Mouse (Mus musculus): ENCODE data around the gene Mroh2a. TPM values are rescaled to one million over a fixed set of nuclear protein-coding genes. Genes with fewer than 3 reads are reported as not detected.

Mroh2a gene
- polyA plus RNA-seq (2016; fragmentation: Nextera tagmentation; extraction: Ambion mirVana): 0.46 and 0.61 TPM in 2 replicates

GRCm38 (mm10) chr1:88226670-88227379, at the start of gene Mroh2a:
Mroh2a (plus strand) TSS chr1:88226986.
- H3K9me3 ChIP-seq (replicated peaks): peaks cover 58% of the 10 kb centered on the region
- H3K4me3 ChIP-seq: no peak within 1 kb of the TSS
- ATAC-seq: no peak
- no peak within 1 kb of the TSS for H3K9ac ChIP-seq
- H3K4me1 ChIP-seq: no peaks in the 10 kb centered on the region
- H3K27ac ChIP-seq: no peak within 1 kb of the TSS
- 35% methylated on average over 5 of the region's 5 CpGs for WGBS (ENCODE audit: insufficient replicate concordance)
- H3K36me3 ChIP-seq: no peaks in the 10 kb centered on the region
- no peaks in the 10 kb centered on the region for H3K27me3 ChIP-seq (replicated peaks)
- no peak within 1 kb of the TSS for H3K4me2 ChIP-seq

GRCm38 (mm10) chr1:88179657-88180056, 47.1 kb upstream of the Mroh2a start:
- WGBS (ENCODE audit: insufficient replicate concordance): 67% methylated on average over 1 of the region's 1 CpGs
- Histone ChIP-seq H3K9me3 (replicated peaks) (peaks cover 25% of the 10 kb centered on the region), H3K27me3 (replicated peaks) (no peaks in the 10 kb centered on the region), H3K4me1 (no peaks in the 10 kb centered on the region), H3K36me3 (no peaks in the 10 kb centered on the region), H3K4me2 (no peak overlapping the region), H3K27ac (no peak overlapping the region), H3K9ac (no peak overlapping the region), H3K4me3 (no peak overlapping the region)
- ATAC-seq: no peak

- H3K4me1 ChIP-seq: no peaks in the 10 kb centered on the region
- H3K4me2 ChIP-seq: no peak overlapping the region
- H3K9me3 ChIP-seq (replicated peaks): no peaks in the 10 kb centered on the region
- WGBS (ENCODE audit: insufficient replicate concordance): 68% methylated on average over 5 of the region's 5 CpGs
- no peak for ATAC-seq
- H3K27me3 ChIP-seq (replicated peaks): no peaks in the 10 kb centered on the region
- H3K9ac ChIP-seq: no peak overlapping the region
- H3K27ac ChIP-seq: no peak overlapping the region
- no peak overlapping the region for H3K4me3 ChIP-seq
- H3K36me3 ChIP-seq: no peaks in the 10 kb centered on the region
Measured at GRCm38 (mm10) chr1:88186325-88186935, 40.4 kb upstream of the Mroh2a start.

- Histone ChIP-seq H3K9me3 (replicated peaks) (no peaks in the 10 kb centered on the region), H3K4me2 (no peak overlapping the region), H3K27me3 (replicated peaks) (no peaks in the 10 kb centered on the region), H3K27ac (no peak overlapping the region), H3K9ac (no peak overlapping the region), H3K4me1 (no peaks in the 10 kb centered on the region), H3K4me3 (no peak overlapping the region), H3K36me3 (no peaks in the 10 kb centered on the region)
- 64% methylated on average over 3 of the region's 3 CpGs for WGBS (ENCODE audit: insufficient replicate concordance)
- ATAC-seq: no peak
Measured at GRCm38 (mm10) chr1:88192136-88192535, 34.6 kb upstream of the Mroh2a start.

- no peak overlapping the region for H3K4me3 ChIP-seq
- H3K27ac ChIP-seq: no peak overlapping the region
- 80% methylated on average over 1 of the region's 1 CpGs for WGBS (ENCODE audit: insufficient replicate concordance)
- no peaks in the 10 kb centered on the region for H3K36me3 ChIP-seq
- peaks cover 14% of the 10 kb centered on the region for H3K27me3 ChIP-seq (replicated peaks)
- no peaks in the 10 kb centered on the region for H3K9me3 ChIP-seq (replicated peaks)
- no peak overlapping the region for H3K4me2 ChIP-seq
- no peaks in the 10 kb centered on the region for H3K4me1 ChIP-seq
- ATAC-seq: no peak
- H3K9ac ChIP-seq: no peak overlapping the region
Measured at GRCm38 (mm10) chr1:88195687-88196086, 31.1 kb upstream of the Mroh2a start.

GRCm38 (mm10) chr1:88197443-88197842, 29.3 kb upstream of the Mroh2a start:
- Histone ChIP-seq H3K4me3 (no peak overlapping the region), H3K27me3 (replicated peaks) (peaks cover 14% of the 10 kb centered on the region), H3K27ac (no peak overlapping the region), H3K36me3 (no peaks in the 10 kb centered on the region), H3K4me2 (no peak overlapping the region), H3K4me1 (no peaks in the 10 kb centered on the region), H3K9ac (no peak overlapping the region), H3K9me3 (replicated peaks) (no peaks in the 10 kb centered on the region)
- ATAC-seq: no peak
- 49% methylated on average over 3 of the region's 3 CpGs for WGBS (ENCODE audit: insufficient replicate concordance)

GRCm38 (mm10) chr1:88199996-88200395, 26.8 kb upstream of the Mroh2a start:
- ATAC-seq: no peak
- Histone ChIP-seq H3K4me2 (no peak overlapping the region), H3K27me3 (replicated peaks) (peaks cover 14% of the 10 kb centered on the region), H3K4me3 (no peak overlapping the region), H3K9ac (no peak overlapping the region), H3K9me3 (replicated peaks) (no peaks in the 10 kb centered on the region), H3K4me1 (peaks cover 7% of the 10 kb centered on the region), H3K27ac (no peak overlapping the region), H3K36me3 (no peaks in the 10 kb centered on the region)
- 59% methylated on average over 2 of the region's 2 CpGs for WGBS (ENCODE audit: insufficient replicate concordance)

- no peak within 1 kb of the TSS for H3K4me2 ChIP-seq
- ATAC-seq: no peak
Measured at GRCm38 (mm10) chr1:88200456-88200855, 26.3 kb upstream of the Mroh2a start, which contains the start of gene Ugt1a2. Ugt1a2 (plus strand) TSS chr1:88200601.

GRCm38 (mm10) chr1:88205294-88205922, 21.4 kb upstream of the Mroh2a start, which contains the start of gene Dnajb3:
Dnajb3 (minus strand) TSS chr1:88205782.
- Histone ChIP-seq H3K27me3 (replicated peaks) (0 out of 2 replicates have a peak, but pooled peaks cover 2% of the 10 kb centered on the region), H3K4me3 (peak within 1 kb of the TSS; percentile 66), H3K4me1 (peaks cover 42% of the 10 kb centered on the region), H3K36me3 (no peaks in the 10 kb centered on the region), H3K9me3 (replicated peaks) (no peaks in the 10 kb centered on the region), H3K9ac (peak within 1 kb of the TSS; percentile 82), H3K27ac (peak within 1 kb of the TSS; percentile 94), H3K4me2 (peak within 1 kb of the TSS; percentile 87)
- peak; percentile 89 for ATAC-seq
- WGBS (ENCODE audit: insufficient replicate concordance): 5% methylated on average over 62 of the region's 62 CpGs

More at GRCm38 (mm10) chr1:88200456-88200855, 26.3 kb upstream of the Mroh2a start, which contains the start of gene Ugt1a2:
- peaks cover 11% of the 10 kb centered on the region for H3K4me1 ChIP-seq
- H3K27me3 ChIP-seq (replicated peaks): peaks cover 14% of the 10 kb centered on the region
- no peak within 1 kb of the TSS for H3K4me3 ChIP-seq
- no peaks in the 10 kb centered on the region for H3K36me3 ChIP-seq
- H3K9ac ChIP-seq: no peak within 1 kb of the TSS
- no peak within 1 kb of the TSS for H3K27ac ChIP-seq
- no peaks in the 10 kb centered on the region for H3K9me3 ChIP-seq (replicated peaks)
- WGBS (ENCODE audit: insufficient replicate concordance): 69% methylated on average over 7 of the region's 7 CpGs

- peak; percentile 91 for ATAC-seq
- H3K4me1 ChIP-seq: peaks cover 42% of the 10 kb centered on the region
- H3K27me3 ChIP-seq (replicated peaks): no peaks in the 10 kb centered on the region
- H3K9me3 ChIP-seq (replicated peaks): peaks cover 3% of the 10 kb centered on the region
- peak overlapping the region; percentile 39; the same call in 1 of the 2 replicates for H3K9ac ChIP-seq
- H3K36me3 ChIP-seq: no peaks in the 10 kb centered on the region
- 22% methylated on average over 2 of the region's 2 CpGs for WGBS (ENCODE audit: insufficient replicate concordance)
- H3K27ac ChIP-seq: peak overlapping the region; percentile 94
- peak overlapping the region; percentile 49 for H3K4me2 ChIP-seq
- H3K4me3 ChIP-seq: no peak overlapping the region
Measured at GRCm38 (mm10) chr1:88206843-88207479, 19.8 kb upstream of the Mroh2a start.

GRCm38 (mm10) chr1:88211812-88212211, 15.0 kb upstream of the Mroh2a start, which contains the start of gene Ugt1a1:
Ugt1a1 (plus strand) TSS chr1:88211959.
- H3K9me3 ChIP-seq (replicated peaks): peaks cover 46% of the 10 kb centered on the region
- ATAC-seq: no peak
- 54% methylated on average over 8 of the region's 8 CpGs for WGBS (ENCODE audit: insufficient replicate concordance)

More at GRCm38 (mm10) chr1:88211812-88212211, 15.0 kb upstream of the Mroh2a start, which contains the start of gene Ugt1a1:
- Histone ChIP-seq H3K36me3 (no peaks in the 10 kb centered on the region), H3K4me2 (no peak within 1 kb of the TSS), H3K4me1 (peaks cover 18% of the 10 kb centered on the region), H3K4me3 (no peak within 1 kb of the TSS), H3K9ac (no peak within 1 kb of the TSS), H3K27me3 (replicated peaks) (no peaks in the 10 kb centered on the region), H3K27ac (no peak within 1 kb of the TSS)
